Mouse (Mus musculus): ENCODE results near the gene Npl. TPM values are rescaled to one million over a fixed set of nuclear protein-coding genes. Genes with fewer than 3 reads are reported as not detected.
A peak's percentile ranks its signal among the peaks of the same experiment; 100 is the strongest.

Gene Npl
- total and polyA plus RNA-seq, 3 experiments: 7.2 to 376 (median 111) TPM

DNA sequence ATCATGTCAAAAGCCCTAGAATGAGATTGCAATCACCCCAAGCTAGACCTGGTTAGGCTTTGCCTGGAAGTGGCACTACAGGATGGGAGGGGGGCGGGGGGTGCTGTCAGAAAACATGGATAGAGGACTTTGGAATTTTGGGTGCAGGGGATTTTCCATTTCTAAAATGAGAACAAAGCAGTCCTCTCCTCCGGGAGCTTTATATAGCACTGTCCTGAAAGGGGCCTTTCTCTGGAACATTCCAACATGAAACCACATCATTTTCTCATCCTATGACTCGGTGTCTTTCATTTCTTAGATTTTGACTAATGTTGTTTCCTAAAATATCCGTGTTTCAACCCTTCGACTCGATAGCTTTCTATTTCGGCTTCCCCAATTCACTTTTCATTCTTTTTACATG, 14.9 kb upstream of the Npl start:
- H3K27me3 ChIP-seq (ENCODE audit: insufficient read depth, low read length): peaks cover 6% of the 10 kb centered on the region; the same call in 1 of the 2 replicates
- H3K4me1 ChIP-seq (ENCODE audit: insufficient read depth, low read depth, low read length): no peaks in the 10 kb centered on the region
- no peaks in the 10 kb centered on the region for H3K36me3 ChIP-seq (replicated peaks)
- ATAC-seq (ENCODE audit: extremely low read depth, insufficient number of reproducible peaks, low FRiP score, poor library complexity, severe bottlenecking) (no peak), DNase-seq (ENCODE audit: low spot score) (no peak)
- H3K4me3 ChIP-seq (ENCODE audit: low read depth, low read length): no peak overlapping the region
- no peaks in the 10 kb centered on the region for H3K9me3 ChIP-seq (replicated peaks)
- TF ChIP-seq GATA2 (IDR thresholded peaks at IDR 0.05; ENCODE audit: borderline replicate concordance, low read depth, low read length) (no peak), GATA1 (IDR thresholded peaks at IDR 0.05; ENCODE audit: borderline replicate concordance, low read length) (no peak), POLR2AphosphoS5 (IDR thresholded peaks at IDR 0.05; ENCODE audit: insufficient replicate concordance, low read depth, low read length) (no peak), CTCF (IDR thresholded peaks at IDR 0.05; ENCODE audit: low read depth, low read length) (no peak)

DNA sequence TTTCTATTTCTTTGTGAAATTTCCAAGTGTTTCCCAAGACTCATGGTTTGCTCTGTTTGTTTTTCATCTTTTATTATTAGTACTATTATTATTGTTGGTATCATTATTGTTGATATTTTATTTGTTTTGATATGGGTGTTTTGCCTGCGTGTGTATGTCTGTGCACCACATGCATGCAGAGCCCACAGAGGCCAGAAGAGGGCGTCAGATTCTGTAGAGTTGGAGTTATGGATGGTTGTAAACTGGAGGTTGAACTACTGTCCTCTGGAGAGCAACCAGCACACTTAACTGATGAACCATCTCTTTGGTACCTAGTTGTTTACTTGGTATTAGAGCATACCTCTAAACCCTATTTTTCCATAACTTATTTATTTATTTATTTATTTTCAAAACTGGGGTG, 13.8 kb upstream of the Npl start:
- no peaks in the 10 kb centered on the region for H3K4me1 ChIP-seq (ENCODE audit: insufficient read depth, low read depth, low read length)
- DNase-seq (ENCODE audit: low spot score) (no peak), ATAC-seq (ENCODE audit: extremely low read depth, insufficient number of reproducible peaks, low FRiP score, poor library complexity, severe bottlenecking) (no peak)

DNA sequence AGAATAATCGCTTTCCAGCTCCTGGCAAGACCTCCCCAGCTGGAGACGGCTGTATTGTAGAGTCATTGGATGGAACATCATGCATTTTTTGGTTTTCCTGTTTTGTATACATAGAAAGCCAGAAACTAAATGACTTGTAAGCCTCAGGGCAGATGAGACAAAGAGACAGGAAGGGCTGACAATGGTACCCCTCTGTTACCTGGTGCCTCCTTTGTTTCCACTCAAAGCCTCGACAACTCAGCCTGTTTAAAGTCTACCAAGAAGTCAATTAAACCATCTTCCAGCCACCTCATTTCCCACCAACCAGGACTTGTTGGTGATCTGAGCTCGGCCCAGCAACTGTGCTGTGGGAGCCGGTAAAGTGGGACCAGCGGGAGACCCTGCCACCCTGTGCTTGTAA, 11.0 kb upstream of the Npl start:
- Histone ChIP-seq H3K27me3 (ENCODE audit: insufficient read depth, low read length) (peaks cover 4% of the 10 kb centered on the region; the same call in 1 of the 2 replicates), H3K4me1 (ENCODE audit: insufficient read depth, low read depth, low read length) (no peaks in the 10 kb centered on the region), H3K36me3 (replicated peaks) (no peaks in the 10 kb centered on the region), H3K9me3 (replicated peaks) (no peaks in the 10 kb centered on the region), H3K4me3 (ENCODE audit: low read depth, low read length) (no peak overlapping the region)
- DNase-seq (ENCODE audit: low spot score): no peak
- ATAC-seq (ENCODE audit: extremely low read depth, insufficient number of reproducible peaks, low FRiP score, poor library complexity, severe bottlenecking): no peak
- TF ChIP-seq CTCF (IDR thresholded peaks at IDR 0.05; ENCODE audit: low read depth, low read length) (no peak), POLR2AphosphoS5 (IDR thresholded peaks at IDR 0.05; ENCODE audit: insufficient replicate concordance, low read depth, low read length) (no peak), GATA1 (IDR thresholded peaks at IDR 0.05; ENCODE audit: borderline replicate concordance, low read length) (no peak), GATA2 (IDR thresholded peaks at IDR 0.05; ENCODE audit: borderline replicate concordance, low read depth, low read length) (no peak), TAL1 (conservative IDR thresholded peaks at IDR 0.05; ENCODE audit: low read depth, low read length) (no peak)

More for the DNA sequence above, 13.8 kb upstream of the Npl start:
- no peaks in the 10 kb centered on the region for H3K36me3 ChIP-seq (replicated peaks)
- no peak for TF ChIP-seq GATA1 (IDR thresholded peaks at IDR 0.05; ENCODE audit: borderline replicate concordance, low read length)
- TF ChIP-seq POLR2AphosphoS5 (IDR thresholded peaks at IDR 0.05; ENCODE audit: insufficient replicate concordance, low read depth, low read length): no peak
- no peak for TF ChIP-seq CTCF (IDR thresholded peaks at IDR 0.05; ENCODE audit: low read depth, low read length)
- no peak for TF ChIP-seq GATA2 (IDR thresholded peaks at IDR 0.05; ENCODE audit: borderline replicate concordance, low read depth, low read length)
- TF ChIP-seq TAL1 (conservative IDR thresholded peaks at IDR 0.05; ENCODE audit: low read depth, low read length): no peak
- H3K9me3 ChIP-seq (replicated peaks): no peaks in the 10 kb centered on the region
- H3K4me3 ChIP-seq (ENCODE audit: low read depth, low read length): no peak overlapping the region
- peaks cover 6% of the 10 kb centered on the region; the same call in 1 of the 2 replicates for H3K27me3 ChIP-seq (ENCODE audit: insufficient read depth, low read length)

DNA sequence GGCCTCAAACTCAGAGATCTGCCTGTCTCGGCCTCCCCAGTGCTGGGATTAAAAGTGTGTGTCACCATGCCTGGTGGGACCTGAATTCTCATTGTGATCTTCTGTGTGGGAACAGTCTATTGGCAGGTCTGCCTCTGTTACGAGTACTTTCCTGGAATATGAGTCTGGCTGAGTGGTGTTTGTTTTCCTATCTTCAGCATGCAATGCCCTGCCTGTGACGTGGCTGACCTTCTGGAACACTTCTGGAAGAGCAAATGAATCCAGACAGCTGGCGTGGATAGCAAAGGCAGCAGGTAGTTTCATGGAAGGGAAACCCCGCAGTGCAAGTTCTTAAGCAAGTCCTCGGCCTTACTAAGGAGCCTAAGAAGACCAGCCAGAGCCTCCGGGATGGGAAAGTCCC, 9.9 kb upstream of the Npl start:
- DNase-seq (ENCODE audit: low spot score): no peak
- Histone ChIP-seq H3K36me3 (replicated peaks) (no peaks in the 10 kb centered on the region), H3K9me3 (replicated peaks) (no peaks in the 10 kb centered on the region), H3K4me3 (ENCODE audit: low read depth, low read length) (no peak overlapping the region), H3K4me1 (ENCODE audit: insufficient read depth, low read depth, low read length) (no peaks in the 10 kb centered on the region), H3K27me3 (ENCODE audit: insufficient read depth, low read length) (peaks cover 2% of the 10 kb centered on the region)
- no peak for ATAC-seq (ENCODE audit: extremely low read depth, insufficient number of reproducible peaks, low FRiP score, poor library complexity, severe bottlenecking)
- TF ChIP-seq GATA2 (IDR thresholded peaks at IDR 0.05; ENCODE audit: borderline replicate concordance, low read depth, low read length): no peak
- no peak for TF ChIP-seq POLR2AphosphoS5 (IDR thresholded peaks at IDR 0.05; ENCODE audit: insufficient replicate concordance, low read depth, low read length)
- no peak for TF ChIP-seq TAL1 (conservative IDR thresholded peaks at IDR 0.05; ENCODE audit: low read depth, low read length)
- TF ChIP-seq CTCF (IDR thresholded peaks at IDR 0.05; ENCODE audit: low read depth, low read length): no peak
- no peak for TF ChIP-seq GATA1 (IDR thresholded peaks at IDR 0.05; ENCODE audit: borderline replicate concordance, low read length)

DNA sequence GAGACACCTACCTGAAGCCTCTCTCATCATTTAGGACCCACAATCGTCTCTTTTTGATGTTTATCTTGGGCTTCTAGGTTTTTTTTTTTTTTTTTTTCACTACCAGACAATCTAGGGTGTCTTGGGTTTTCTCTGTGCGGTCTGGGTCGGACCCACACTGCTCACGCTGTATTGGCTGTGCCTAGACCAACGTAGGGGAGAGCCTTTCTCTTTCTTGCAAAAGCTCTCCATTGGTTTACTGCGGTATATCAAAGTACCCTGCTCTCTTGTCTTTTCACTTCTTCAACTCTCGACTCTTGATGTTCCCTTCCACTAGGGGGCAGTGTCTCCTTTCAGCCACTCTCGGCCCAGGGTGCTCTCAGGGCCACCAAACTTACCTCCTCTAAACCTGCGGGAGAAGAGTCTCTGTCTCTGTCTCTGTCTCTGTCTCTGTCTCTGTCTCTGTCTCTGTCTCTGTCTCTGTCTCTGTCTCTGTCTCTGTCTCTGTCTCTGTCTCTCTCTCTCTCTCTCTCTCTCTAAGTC, 9.3 kb upstream of the Npl start:
- Histone ChIP-seq H3K27me3 (ENCODE audit: insufficient read depth, low read length) (peaks cover 2% of the 10 kb centered on the region), H3K4me3 (ENCODE audit: low read depth, low read length) (no peak overlapping the region), H3K36me3 (replicated peaks) (no peaks in the 10 kb centered on the region), H3K4me1 (ENCODE audit: insufficient read depth, low read depth, low read length) (no peaks in the 10 kb centered on the region), H3K9me3 (replicated peaks) (no peaks in the 10 kb centered on the region)
- ATAC-seq (ENCODE audit: extremely low read depth, insufficient number of reproducible peaks, low FRiP score, poor library complexity, severe bottlenecking) (peak; percentile 70), DNase-seq (ENCODE audit: low spot score) (peak; percentile 30)
- TF ChIP-seq CTCF (IDR thresholded peaks at IDR 0.05; ENCODE audit: low read depth, low read length) (peak; percentile 55), POLR2AphosphoS5 (IDR thresholded peaks at IDR 0.05; ENCODE audit: insufficient replicate concordance, low read depth, low read length) (no peak)

DNA sequence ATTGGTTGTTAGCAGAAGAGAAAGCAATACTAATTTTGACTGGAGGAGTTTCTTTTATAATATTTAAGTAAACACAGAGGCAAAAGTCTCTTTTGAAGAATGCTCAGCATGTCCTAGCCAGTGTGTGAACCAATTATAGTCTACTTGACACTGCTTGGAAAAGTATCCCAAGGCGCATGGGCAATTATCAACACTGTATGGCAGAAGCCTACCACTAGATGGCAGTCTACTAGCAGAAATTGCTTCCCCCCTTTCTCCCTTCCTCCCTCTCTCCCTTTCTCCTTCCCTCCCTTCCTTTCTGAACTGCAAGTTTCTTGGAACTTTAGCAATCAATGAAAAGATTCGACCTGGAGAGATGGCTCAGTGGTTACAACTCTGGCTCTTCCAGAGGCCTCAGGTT, 7.1 kb upstream of the Npl start:
- Histone ChIP-seq H3K36me3 (replicated peaks) (no peaks in the 10 kb centered on the region), H3K4me1 (ENCODE audit: insufficient read depth, low read depth, low read length) (no peaks in the 10 kb centered on the region), H3K4me3 (ENCODE audit: low read depth, low read length) (no peak overlapping the region), H3K27me3 (ENCODE audit: insufficient read depth, low read length) (peaks cover 2% of the 10 kb centered on the region), H3K9me3 (replicated peaks) (no peaks in the 10 kb centered on the region)
- ATAC-seq (ENCODE audit: extremely low read depth, insufficient number of reproducible peaks, low FRiP score, poor library complexity, severe bottlenecking): no peak
- no peak for TF ChIP-seq GATA1 (IDR thresholded peaks at IDR 0.05; ENCODE audit: borderline replicate concordance, low read length)
- TF ChIP-seq CTCF (IDR thresholded peaks at IDR 0.05; ENCODE audit: low read depth, low read length): peak; percentile 89
- TF ChIP-seq GATA2 (IDR thresholded peaks at IDR 0.05; ENCODE audit: borderline replicate concordance, low read depth, low read length): no peak
- DNase-seq (ENCODE audit: low spot score): no peak

DNA sequence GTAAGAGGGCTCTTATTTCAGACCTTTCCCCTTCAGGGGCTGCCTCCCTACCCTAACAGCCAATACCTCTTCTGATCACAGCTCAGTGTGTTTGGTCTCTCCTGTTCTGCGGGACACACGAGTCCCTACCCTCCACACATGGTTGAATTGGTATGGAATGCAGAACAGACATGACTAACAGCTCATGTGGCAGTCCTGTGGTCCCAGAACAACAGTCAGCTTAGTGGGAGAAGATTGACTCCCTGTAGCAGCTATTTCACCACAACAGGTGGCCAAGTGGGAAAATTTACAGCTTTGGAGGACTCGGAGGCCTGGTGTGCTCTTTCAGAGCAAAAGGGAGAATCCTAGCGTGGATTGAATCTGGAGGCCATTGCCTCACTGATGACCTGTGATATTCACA, 6.4 kb upstream of the Npl start:
- H3K27me3 ChIP-seq (ENCODE audit: insufficient read depth, low read length): peaks cover 2% of the 10 kb centered on the region
- H3K36me3 ChIP-seq (replicated peaks): no peaks in the 10 kb centered on the region
- ATAC-seq (ENCODE audit: extremely low read depth, insufficient number of reproducible peaks, low FRiP score, poor library complexity, severe bottlenecking) (no peak), DNase-seq (ENCODE audit: low spot score) (no peak)
- TF ChIP-seq GATA2 (IDR thresholded peaks at IDR 0.05; ENCODE audit: borderline replicate concordance, low read depth, low read length) (no peak), POLR2AphosphoS5 (IDR thresholded peaks at IDR 0.05; ENCODE audit: insufficient replicate concordance, low read depth, low read length) (no peak), TAL1 (conservative IDR thresholded peaks at IDR 0.05; ENCODE audit: low read depth, low read length) (no peak), GATA1 (IDR thresholded peaks at IDR 0.05; ENCODE audit: borderline replicate concordance, low read length) (no peak), CTCF (IDR thresholded peaks at IDR 0.05; ENCODE audit: low read depth, low read length) (no peak)
- no peaks in the 10 kb centered on the region for H3K9me3 ChIP-seq (replicated peaks)
- H3K4me3 ChIP-seq (ENCODE audit: low read depth, low read length): no peak overlapping the region
- H3K4me1 ChIP-seq (ENCODE audit: insufficient read depth, low read depth, low read length): no peaks in the 10 kb centered on the region

Data from G1E (cell line).